Mouse (Mus musculus): ENCODE measurements at regions not wholly inside any gene's neighbourhood (a gene's known extent, or its start where the extent isn't known, plus 50 kb on each side); places are given as distances from the start of the nearest gene placed in this dataset.

DNA sequence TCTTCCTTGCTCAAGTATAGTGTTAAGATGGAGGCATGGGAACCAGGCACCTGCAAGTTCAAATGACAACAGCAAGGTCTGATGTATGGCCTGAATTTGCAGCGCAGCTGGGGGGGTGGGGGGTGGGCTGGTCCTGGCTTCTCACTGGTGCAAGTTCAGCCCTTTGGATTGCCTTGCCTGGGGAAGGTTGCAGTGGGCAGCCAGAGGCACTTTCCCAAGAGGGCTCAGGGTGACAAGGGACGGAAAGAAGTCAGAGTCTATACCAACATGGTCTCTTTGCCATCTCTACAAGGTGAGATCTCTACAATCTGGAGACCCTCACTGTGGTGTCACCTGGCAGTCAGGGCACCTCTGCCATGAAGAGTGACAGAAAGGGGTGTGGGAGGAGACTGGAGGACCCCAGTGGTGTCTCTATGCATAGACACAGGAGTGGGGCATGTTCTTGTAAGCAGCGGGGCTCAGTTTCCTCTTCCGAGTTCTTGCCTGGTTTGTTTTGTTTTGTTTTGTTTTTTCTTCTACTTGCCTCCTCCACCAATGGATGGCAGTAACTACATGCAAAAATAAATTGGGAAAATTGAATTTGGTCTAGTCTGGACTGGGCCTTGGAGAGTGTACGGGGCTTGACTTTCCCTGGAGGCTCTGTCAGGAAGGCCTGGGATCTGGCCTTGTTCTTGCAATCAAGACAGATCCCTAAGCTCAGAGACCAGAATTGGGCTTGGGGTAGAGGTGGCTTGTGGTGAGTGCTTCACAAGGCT lies 284.4 kb upstream of the Cnr1 start:
- Histone ChIP-seq H3K27ac (no peak overlapping the region), H3K4me3 (no peak overlapping the region)
- DNase-seq (ENCODE audit: low spot score in 2 of 2): no peak
- peak; percentile 53 for TF ChIP-seq CTCF (conservative IDR thresholded peaks at IDR 0.05)

DNA sequence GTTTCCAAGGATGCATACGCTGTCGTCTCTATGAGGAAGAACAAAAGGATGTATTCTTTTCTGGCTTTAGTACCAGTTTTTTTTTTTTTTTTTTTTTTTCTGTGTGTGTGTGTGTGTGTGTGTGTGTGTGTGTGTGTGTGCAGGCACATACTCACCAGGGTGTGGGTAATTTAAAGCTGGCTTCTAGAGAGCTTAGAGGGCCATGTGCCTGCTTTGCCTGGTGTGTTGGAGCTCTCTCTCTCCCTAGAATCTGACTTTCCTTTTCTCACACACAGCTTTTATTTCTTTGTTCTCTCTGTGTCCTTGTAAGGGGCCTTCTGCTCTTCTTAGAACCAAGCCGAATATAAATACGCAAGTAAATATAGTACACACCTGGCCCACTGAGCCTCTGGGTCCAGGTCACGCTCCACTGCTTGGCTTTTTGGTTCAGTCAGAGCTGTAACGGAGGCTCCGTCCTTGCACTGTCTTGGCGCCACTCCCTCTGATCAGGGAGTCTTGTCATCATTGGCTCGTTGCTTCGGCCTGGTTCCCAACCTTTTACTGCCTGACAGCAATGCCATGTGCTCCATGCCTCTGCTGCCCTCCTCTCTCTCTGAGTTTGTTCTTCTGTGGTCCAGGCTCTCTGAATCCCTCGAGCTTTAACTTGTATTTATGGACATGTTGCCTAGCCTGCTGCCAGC lies 283.7 kb upstream of the Cnr1 start:
- Histone ChIP-seq H3K27ac (no peak overlapping the region), H3K4me3 (no peak overlapping the region)

DNA sequence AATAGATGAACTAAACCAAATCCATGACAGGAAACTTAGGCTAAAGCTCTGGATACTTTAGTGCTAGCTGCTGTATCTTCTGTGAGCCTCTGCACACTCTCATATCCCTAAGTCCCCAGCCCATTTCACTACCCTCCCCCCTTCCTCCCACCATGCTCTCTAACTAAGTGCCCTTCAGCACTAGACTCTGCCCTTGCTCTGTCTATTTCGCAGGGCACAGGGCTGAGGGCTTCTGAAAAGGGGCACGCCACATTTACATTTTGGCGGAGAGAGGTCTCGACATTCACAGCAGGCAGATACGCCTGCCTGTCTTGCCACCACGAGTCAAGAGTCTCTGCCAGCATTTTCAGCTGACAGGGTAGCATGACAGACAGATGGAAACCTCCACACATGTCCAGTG lies 282.5 kb upstream of the Cnr1 start:
- no peak for TF ChIP-seq CTCF (conservative IDR thresholded peaks at IDR 0.05)
- no peak overlapping the region for H3K27ac ChIP-seq
- H3K4me3 ChIP-seq: no peak overlapping the region
- no peak for DNase-seq (ENCODE audit: low spot score in 2 of 2)

More for the DNA sequence above, 283.7 kb upstream of the Cnr1 start:
- DNase-seq (ENCODE audit: low spot score in 2 of 2): no peak
- no peak for TF ChIP-seq CTCF (conservative IDR thresholded peaks at IDR 0.05)

DNA sequence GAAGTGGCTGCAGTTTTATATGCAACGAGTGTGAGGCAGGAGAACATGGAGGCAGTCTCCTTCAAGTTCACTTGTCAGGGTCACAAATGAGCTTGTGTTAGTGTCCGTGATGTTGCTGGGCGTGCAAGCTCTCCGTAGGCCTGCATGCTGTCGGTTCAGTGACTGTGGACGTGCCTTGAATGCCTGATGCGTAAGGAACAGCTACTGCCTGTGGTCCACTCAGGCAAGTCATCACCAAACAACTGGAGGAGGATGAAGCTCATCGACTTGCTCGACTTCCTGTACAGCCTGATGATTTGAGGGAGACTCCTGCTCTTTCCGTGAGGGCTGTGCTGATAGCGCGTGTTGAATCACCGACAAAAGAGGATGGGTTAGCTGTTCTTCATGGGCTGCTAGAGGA lies 281.9 kb upstream of the Cnr1 start:
- Histone ChIP-seq H3K27ac (no peak overlapping the region), H3K4me3 (no peak overlapping the region)
- DNase-seq (ENCODE audit: low spot score in 2 of 2): no peak
- no peak for TF ChIP-seq CTCF (conservative IDR thresholded peaks at IDR 0.05)

DNA sequence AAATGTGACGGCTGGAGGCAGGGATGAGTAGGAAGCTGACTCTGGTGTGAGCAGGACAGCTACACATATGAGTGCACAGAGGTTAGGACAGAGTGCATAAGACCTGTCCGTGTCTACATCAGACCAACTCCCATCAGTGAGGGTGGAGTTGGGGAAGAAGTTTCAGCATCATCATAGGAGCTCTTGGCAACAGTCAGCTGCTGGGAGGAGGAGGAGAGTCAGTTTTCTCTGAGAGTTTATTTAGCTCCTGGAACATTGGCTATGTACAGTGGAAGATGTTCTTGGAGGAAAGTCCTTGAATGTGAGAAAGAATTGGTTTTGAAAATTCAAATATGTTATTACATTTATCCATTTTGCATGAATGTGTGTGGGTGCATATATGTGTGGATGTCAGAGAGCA lies 279.2 kb upstream of the Cnr1 start:
- DNase-seq (ENCODE audit: low spot score in 2 of 2): no peak
- Histone ChIP-seq H3K4me3 (no peak overlapping the region), H3K27ac (no peak overlapping the region)
- TF ChIP-seq CTCF (conservative IDR thresholded peaks at IDR 0.05): no peak

DNA sequence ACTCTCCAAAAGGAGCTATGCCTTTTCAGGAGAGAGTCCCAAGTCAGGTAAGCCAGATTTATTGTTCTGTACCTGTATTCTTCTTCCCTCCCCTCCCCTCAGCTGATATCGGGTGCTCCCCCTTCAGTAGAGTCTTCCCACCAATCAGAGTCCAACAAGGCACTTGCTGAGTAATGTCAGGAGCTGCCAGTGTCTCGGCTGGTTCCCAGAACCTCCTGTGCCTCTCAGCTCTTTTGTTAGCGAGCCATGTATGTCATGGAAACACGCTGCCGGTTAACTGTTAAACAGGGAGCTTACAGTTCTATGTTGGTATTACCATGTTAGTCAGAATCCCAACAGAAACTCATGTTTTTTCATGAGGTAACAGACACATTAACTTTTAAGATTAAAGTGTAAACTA lies 273.1 kb upstream of the Cnr1 start:
- H3K27ac ChIP-seq: no peak overlapping the region
- no peak for DNase-seq (ENCODE audit: low spot score in 2 of 2)
- no peak overlapping the region for H3K4me3 ChIP-seq
- no peak for TF ChIP-seq CTCF (conservative IDR thresholded peaks at IDR 0.05)

DNA sequence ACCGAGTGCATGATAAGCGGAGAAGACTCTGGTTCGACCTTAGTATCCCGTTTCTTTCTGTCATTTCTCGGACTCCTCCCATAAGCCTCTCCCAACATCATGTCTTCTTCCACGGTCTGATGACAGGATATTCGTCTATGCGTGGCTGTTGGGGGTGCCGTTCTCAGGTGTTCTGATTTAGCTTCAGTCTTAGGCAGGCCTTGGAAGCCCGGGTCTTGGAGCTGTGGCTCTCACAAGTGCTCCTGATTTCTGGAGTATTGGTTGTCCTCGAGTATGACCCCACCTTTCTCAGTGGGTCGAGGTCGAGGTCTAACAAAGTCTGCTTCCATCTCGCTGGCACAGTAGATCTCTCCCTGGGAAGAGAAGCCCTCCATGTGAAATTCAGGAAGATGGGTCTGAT lies 264.6 kb upstream of the Cnr1 start:
- TF ChIP-seq CTCF (conservative IDR thresholded peaks at IDR 0.05): no peak
- Histone ChIP-seq H3K27ac (no peak overlapping the region), H3K4me3 (no peak overlapping the region)
- DNase-seq (ENCODE audit: low spot score in 2 of 2): no peak

DNA sequence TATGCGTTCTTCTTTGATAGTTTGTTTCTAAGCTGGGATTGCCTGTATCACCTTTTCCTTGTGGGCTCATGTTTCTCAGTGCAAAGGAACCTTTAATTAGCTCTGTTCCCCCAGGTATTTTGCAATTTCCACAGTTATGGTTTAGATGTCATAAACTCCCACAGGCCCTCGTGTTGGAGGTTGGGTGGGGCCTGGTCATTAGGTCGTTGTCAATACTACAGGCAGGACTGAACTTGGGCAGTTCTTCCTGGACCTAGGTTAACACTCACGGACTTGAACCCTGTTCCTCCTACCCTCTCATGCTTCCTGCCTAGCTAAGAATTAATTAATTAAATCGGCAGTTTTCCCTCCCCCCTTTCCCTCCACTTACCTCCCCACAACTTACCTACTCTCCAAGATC lies 263.8 kb upstream of the Cnr1 start:
- no peak overlapping the region for H3K4me3 ChIP-seq
- TF ChIP-seq CTCF (conservative IDR thresholded peaks at IDR 0.05): no peak
- no peak overlapping the region for H3K27ac ChIP-seq
- DNase-seq (ENCODE audit: low spot score in 2 of 2): no peak

DNA sequence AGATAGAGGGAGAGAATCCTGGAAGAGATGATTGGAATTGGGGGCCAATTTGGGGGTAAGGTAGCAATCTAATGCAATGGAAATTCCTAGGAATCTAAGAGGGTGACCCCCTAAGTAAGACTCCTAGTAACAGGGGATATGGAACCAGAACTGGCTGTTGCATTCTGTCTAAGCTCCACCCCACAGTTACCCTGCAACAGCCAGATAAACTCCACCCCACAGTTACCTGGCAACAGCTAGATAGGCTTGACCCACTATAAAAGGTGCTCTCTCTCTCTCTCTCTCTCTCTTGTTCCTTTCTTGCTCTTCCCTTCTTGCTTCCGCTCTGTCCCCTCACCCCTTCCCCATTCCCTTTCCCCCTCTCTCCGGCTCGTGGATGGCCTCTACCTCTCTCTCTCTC lies 262.5 kb upstream of the Cnr1 start:
- no peak for TF ChIP-seq CTCF (conservative IDR thresholded peaks at IDR 0.05)
- no peak for DNase-seq (ENCODE audit: low spot score in 2 of 2)
- no peak overlapping the region for H3K27ac ChIP-seq
- H3K4me3 ChIP-seq: no peak overlapping the region

DNA sequence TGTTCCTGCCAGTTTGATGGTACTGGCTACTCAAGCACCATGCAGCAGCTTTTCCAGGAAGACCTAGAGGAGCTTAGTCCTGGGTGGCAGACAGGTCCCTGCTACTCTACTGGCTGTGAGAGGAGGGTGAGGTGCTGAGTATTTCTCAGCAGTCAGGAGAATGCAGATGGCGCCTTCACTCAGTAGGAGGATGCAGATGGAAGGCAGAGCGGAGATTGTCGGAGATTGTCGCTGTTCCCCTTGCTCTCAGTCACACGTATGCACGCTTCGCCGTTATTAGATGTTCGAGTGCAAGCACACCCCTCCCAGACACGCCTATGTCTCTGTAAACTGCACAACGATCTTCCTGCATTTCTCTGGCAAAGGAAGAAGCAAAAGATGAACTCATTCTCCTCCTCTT lies 261.4 kb upstream of the Cnr1 start:
- H3K27ac ChIP-seq: peak overlapping the region; percentile 69; the same call in 1 of the 2 replicates
- no peak overlapping the region for H3K4me3 ChIP-seq
- no peak for TF ChIP-seq CTCF (conservative IDR thresholded peaks at IDR 0.05)
- DNase-seq (ENCODE audit: low spot score in 2 of 2): peak in 1 of 2 experiments; percentile 58

DNA sequence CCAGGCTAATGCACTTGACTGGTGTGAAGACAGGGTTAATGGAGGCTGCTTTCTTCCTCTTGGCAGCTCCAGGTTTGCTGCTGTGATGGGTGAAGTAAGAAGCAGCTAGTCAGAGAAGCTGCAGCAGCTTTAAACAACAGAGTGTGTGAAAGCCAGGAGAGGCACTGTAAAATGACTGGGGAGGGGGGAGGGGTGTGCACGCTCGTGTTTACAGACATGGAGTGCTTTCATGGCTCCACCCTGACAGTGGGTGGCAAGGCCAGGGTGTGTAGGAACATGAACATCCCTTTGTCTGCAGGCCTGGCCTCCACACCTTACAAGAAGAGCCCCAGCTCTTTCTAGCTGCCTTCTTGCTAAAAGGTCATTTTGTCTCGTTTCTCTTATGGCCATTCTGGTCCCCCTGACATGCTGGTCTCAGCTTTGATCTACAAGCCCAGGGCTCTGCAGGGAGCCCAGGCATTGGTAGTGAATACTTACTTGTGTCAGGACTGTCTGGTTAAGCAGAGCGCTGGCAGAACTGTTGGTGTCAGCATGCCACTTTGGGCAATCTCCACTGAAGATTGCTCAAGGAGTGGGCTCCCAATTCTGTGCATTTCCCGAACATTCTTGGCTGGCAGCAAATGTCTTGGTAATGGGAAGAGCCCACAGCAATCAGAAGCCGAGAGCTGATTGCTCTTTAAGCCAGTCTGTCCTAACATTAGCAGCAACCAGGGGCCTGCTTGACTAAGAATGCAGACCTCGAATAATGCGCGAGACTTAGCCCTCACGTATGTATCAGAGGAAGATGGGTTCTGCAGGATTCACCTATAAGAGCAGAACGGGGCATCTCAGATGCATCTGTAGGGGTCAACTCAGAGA lies 260.5 kb upstream of the Cnr1 start:
- Histone ChIP-seq H3K27ac (peak overlapping the region; percentile 69), H3K4me3 (no peak overlapping the region)
- no peak for TF ChIP-seq CTCF (conservative IDR thresholded peaks at IDR 0.05)
- DNase-seq (ENCODE audit: low spot score in 2 of 2): no peak

DNA sequence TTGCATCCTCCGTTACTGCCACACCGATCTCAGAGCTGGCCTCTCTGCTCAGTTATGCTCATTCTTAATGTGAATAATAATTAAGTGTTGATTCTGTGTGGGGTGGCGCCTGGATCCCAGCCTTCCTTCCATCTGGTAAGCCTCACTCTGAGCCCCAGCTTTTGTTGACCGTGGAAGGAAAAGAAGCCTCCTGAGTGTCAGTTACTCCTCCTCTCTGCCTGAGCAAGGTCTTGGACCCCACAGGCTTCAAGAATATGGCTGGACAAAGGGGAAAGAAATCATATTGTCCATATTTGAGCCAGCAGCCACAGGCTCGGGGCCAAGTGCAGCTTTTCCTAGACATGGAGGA lies 259.9 kb upstream of the Cnr1 start:
- H3K4me3 ChIP-seq: no peak overlapping the region
- no peak for DNase-seq (ENCODE audit: low spot score in 2 of 2)
- no peak for TF ChIP-seq CTCF (conservative IDR thresholded peaks at IDR 0.05)
- H3K27ac ChIP-seq: peak overlapping the region; percentile 69

DNA sequence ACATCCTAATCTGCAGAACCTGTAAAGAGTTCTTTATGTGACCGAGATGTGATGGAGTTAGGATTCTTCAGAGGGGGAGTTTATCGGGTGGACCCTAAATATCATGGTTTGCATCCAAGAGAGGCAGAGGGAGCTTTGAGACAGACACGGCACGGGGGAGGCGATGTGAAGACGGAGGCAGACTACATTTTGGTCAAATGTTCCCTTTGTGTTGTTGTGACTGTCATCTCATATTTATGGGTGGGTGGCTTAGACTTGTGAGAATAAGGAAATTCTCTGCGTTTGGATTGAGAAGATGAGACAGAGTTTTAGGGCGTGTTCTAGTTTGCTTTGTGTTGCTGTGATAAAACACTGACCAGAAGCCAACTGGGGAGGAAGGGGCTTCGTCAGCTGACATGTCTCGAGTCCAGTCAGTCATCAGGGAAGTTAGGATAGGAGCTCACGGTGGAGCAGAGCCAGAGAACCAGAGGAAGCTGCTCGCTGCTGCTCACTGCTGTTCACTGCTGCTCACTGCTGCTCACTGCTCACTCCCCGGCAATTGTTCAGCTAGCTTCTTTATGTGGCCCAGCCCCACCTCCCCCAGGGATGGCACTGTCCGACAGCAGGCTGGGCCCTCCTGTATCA lies 259.0 kb upstream of the Cnr1 start:
- TF ChIP-seq CTCF (conservative IDR thresholded peaks at IDR 0.05): peak; percentile 31; the same call in 1 of the 2 replicates
- no peak for DNase-seq (ENCODE audit: low spot score in 2 of 2)
- Histone ChIP-seq H3K4me3 (no peak overlapping the region), H3K27ac (peak overlapping the region; percentile 69; the same call in 1 of the 2 replicates)
